Mouse (Mus musculus) mouse trophoblast stem cell (cell line): ENCODE data around the gene Tmprss11f.
"Not testable (repeated sequence)": the region's sequence is repeated elsewhere in the genome, so short reads cannot be mapped to it uniquely, and the experiment has no call there.

Source experiments
- in situ Hi-C, 2 experiments: fragments of 300-500 bp; cut with MseI, MboI; formaldehyde crosslinking; loops; 2 replicates in 1 of 2; 3 replicates in 1 of 2; pipeline ENCODE4 v1.15.1; 2025

The Tmprss11f gene

DNA sequence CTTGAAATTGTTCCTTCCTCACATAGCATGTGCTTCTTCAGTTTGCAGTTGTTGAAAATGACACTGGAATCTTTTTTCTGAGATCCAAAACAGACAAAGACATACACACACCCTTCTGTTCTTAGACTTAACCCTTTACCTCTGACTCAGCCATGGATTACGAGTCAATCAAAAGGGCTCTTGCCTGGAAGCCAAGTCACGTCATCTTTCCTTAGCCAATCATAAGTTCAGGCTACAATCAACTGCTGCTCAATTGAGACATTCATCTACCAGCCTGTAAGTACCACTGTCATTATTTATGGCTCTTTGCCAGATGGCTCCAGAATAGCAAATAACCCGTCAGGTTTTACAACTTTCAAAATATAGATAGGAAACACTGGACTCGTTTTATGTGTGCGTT, at the start of gene Tmprss11f:
Gene Tmprss11f (minus strand): TSS at position 101 of the 400 bp plus-strand sequence.
- in situ Hi-C loops = no loop called here

DNA sequence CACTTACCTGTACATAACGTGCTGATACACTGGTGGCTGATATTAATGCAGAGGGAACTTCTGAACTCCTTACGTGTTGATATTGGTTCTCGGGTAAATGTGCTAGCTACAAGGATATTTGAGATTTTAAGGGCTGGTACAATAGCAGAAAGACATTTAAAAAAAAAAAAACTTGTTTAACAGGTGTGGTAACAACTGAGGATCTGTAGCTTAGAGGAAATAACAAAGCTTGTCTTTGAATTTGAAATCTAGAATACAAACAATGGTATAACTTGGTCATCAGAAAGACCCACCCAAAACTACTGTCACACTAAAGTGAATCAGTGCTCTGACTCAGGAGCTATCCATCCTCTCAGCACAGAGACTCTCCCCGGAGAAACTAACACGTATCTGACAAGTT, 44.0 kb upstream of the Tmprss11f start, which contains the start of gene Tmprss11b:
Gene Tmprss11b (minus strand): TSS at position 101 of the 400 bp plus-strand sequence.
- in situ Hi-C loops = no loop called here

DNA sequence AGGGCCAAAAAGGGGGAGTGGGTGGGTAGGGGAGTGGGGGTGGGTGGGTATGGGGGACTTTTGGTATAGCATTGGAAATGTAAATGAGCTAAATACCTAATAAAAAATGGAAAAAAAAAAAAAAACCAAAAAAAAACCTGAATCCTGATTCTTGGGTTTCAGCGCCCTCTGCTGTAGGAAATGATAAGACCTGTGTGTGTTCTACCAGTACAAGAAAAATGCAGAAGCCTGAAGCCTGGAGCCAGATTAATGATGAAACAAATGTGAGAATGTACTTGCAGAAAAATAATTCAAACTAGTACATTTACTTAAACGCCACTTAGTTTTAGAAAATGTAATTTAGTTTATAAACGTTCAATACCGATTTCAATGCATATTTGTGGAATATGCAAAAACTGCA, 17.0 kb upstream of the Tmprss11f start:
- in situ Hi-C loops = loop anchor here in 1 of 2 experiments (10.0 kb wide), 1 partner anchor 214 kb away; no protein-coding TSS in a partner anchor

DNA sequence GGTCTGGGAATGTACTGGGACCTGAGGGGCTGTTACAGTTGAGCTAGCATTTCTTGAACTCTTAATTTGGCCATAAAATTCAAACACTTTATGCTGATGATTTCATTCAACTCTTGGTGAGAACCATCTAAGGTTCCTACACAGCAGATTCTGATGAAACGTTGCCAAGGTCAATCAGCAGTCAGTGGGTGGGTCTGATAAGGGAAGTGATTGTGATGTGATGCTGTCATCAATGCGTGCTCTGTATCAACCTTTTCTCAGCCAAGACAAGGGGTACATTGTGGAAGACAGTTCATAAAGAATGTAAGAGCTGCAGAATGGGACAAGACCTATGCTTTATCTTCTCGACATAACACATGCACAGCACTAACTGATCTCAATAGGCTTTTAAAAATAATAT, 8.6 kb upstream of the Tmprss11f start:
- in situ Hi-C loops = loop anchor here in 1 of 2 experiments (10.0 kb wide), 1 partner anchor 206 kb away; no protein-coding TSS in a partner anchor

DNA sequence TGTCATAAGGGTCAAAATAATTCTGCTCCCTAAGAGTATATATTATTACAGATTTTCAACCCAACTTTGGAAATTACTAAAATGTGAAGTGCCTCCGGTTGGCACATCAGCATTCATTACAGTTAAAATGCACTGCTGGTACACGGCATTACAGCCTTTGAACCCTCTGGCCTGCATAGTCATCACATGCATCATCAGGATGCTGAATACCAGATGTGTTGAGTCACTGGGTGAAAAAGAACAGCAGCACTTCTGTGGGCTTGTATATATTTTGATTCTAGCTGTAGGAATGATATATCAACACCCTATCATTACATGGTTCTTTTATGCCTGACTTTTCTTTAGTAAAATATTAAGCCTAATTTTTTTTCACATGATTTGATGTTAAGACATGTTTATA, 1.5 kb downstream of the Tmprss11f start:
- in situ Hi-C loops = no loop called here

DNA sequence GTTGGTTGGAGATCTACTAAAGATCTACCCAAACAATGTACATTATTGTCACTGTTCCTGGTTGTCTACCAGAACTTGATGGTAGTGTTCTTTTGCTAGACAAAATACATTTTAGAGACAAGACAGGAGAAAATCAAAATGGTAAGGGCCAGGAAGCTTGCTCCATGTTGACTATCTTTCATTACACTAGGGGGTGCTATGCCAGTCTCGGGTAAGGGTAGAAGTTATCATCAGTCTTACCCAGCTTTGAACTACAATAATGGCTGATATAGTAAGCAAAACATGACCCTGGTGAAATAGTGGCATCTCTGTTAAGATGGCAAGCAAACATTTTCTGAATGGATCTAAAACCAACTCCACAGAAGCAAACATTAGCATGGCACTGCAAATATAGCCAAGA, 10.4 kb downstream of the Tmprss11f start:
- in situ Hi-C loops = no loop called here

DNA sequence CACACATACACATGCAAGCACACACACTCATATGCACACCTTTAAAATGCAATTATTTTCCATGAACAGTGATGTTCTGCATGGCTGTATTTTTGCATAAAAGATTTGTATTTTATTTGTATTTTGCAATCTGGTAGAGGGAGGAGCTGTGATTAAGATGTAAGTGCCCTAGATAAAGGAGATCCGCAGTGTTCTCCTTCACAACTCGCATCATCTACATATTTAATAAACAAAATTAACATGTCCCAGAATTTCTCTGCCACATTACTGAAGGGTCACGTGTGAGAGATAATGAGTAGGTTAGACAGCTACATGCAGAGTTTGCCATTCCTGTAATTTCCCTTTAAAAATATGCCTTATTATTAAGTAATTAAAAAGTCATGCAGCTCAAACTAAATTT, 46.3 kb downstream of the Tmprss11f start:
- in situ Hi-C loops = no loop called here

DNA sequence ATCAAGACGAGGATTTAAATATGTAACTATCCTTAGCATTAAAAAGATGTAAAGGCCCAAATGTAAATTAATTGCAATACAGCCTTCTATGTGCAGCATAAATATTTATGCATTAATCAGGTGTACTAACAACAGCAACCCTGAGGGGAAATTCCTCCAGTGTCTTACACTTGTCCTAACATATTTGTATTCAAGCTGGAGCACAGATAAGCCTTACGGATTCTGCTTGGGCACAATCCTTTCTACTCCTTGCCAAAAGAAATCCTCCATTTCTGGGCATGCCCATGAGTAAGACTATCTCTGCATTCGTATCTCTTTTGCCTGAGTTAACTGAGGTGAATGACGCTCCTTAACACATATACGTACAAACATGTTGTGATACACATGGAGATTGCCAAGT, 49.6 kb downstream of the Tmprss11f start:
- in situ Hi-C loops = no loop called here

DNA sequence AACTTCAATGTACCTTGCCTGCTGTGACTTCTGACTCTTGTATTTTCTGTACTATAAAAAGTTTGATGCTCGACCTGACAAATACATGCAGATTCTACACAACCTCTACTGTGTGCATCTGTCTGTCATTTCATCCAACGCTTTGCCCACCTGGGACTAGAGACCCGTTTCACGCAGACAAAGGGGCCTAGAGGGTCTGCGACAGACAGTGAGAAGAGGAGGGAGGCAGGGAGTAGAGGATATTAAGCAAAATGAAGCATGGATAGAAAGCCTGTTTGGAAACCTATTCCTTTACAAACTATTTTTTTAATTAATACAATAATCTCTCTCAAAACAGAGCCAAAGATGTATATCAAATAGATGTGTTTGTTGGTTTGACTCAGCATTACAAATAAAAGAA, 50.2 kb downstream of the Tmprss11f start:
- in situ Hi-C loops = no loop called here

DNA sequence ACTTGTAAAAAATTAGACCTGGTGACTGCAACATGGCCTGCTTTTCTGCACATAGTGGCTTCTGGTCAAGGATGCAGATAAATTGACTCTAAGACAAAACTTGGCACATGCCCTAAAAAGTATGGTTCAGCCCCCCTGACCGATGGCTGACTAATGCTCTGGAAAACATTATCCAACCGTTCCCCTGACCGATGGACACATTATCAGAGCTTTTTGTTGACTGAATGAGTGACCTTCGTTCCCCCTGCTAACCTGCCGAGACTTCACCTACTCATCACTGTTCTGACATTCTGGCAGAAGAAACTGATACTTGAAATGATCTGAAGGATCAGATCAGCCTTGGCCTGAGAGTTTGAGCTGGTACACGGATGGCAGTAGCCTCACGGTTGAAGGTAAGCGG, 53.5 kb downstream of the Tmprss11f start:
- in situ Hi-C loops = not testable (repeated sequence)

DNA sequence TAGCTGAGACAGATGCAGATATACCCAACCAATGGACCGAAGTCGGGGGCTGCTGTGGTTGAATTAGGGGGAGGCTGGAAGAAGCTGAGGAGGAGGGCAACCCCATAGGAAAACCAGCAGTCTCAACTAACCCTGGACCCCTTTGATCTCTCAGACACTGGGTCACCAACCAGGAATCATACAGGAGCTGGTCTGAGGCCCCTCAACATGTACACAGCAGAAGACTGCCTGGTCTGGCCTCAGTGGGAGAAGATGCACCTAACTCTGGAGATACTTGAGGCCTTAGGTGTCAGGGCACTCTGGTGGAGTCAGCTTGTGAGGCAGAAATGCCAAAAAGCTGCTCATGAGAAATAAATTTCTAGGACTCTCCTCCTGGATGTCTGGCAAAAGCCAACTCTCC, 85.5 kb downstream of the Tmprss11f start:
- in situ Hi-C loops = no loop called here

DNA sequence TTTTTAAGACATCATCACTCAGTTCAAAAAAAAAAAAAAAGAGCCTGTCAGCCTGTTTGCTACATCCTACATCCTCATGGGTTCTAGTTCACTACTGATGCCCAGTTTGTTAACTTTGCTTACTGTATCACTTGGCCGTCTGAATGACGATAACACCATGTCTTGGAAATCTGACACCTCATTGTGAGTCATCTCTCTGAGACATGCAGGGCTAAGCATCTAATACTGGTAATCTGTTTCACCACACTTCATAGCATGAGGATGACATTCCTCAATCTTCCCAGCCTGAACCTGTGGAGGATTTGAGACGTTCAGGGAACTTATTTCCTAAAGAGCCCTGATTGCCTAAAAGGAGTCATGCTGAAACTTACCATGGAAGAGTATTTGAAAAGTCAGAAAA, 91.6 kb downstream of the Tmprss11f start:
- in situ Hi-C loops = no loop called here

DNA sequence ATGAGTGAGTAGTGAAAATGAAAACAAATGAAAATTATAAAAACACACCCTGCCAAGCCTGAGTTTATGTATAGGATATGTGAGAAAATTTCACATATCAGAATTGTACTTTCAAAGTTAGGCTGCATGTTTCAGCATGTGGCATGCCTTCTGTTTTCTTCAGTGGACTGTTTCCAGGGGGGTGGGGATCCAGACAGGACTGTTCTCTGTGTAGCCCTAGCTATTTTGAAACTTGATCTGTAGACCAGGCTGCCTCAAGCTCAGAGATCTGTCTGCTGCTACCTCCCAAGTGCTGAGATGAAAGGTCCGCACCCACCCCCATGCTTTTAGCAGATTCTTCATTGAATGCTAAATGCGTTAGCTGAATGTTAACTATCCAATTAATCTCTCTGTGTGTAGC, 103.5 kb downstream of the Tmprss11f start:
- in situ Hi-C loops = no loop called here

DNA sequence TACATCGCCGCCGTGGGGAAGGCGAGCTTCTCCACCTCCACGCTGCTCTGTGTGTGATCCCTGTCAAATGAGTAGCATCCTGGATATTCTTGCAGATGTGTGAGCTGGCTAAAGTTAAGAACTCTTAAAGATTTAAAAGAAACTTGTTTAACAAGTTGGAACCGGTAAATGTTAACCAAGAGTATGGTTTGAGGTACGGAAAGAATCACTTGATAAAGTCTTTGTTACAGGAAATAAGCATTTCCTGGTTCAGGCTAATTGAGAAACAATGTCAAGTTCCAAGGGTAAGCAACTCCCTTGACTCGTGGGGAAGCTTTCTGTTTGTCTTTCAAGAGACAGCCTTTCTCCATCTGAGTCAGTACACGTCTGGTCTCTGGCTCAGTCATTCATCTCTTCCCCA, 113.7 kb downstream of the Tmprss11f start, which contains the start of gene Tmprss11g:
Gene Tmprss11g (minus strand): TSS at position 101 of the 400 bp plus-strand sequence.
- in situ Hi-C loops = no loop called here

DNA sequence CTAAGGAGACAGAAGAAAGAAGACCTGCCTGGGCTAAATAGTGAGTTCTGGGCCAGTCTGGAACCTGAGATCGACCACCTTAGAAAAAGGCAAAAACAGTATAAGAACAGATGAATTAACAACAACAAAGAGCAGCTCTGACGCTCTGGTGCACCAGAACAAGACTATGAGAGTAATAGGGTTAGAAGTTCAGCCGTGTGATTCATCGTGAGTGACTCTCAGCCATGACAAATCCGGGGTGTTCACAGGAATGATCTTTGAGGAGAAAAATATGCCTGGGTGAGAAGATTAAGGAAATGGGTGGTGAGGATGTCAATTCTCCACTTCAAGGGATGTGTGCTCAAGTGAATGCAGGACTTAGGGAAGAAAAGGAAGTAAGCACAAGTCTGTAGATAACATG, 120.7 kb downstream of the Tmprss11f start:
- in situ Hi-C loops = no loop called here

DNA sequence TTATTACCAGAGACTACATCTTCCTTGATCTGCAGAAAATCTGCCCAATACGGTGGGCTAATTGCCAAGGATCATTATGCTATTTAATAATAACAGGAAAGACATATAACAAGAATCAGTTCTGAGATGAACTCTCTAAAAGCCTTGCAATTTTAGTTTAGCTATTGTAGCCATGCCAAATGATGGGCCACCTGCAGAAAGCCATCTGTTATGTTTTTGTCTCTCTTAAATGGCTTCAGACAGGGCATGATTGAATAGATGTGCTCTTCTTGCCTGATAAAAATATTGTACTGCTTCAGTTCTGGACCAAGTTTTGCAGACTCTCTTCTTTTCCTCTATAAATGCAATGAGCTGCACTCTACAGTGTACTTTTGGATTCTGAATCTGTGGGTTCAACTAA, 138.8 kb downstream of the Tmprss11f start:
- in situ Hi-C loops = no loop called here

DNA sequence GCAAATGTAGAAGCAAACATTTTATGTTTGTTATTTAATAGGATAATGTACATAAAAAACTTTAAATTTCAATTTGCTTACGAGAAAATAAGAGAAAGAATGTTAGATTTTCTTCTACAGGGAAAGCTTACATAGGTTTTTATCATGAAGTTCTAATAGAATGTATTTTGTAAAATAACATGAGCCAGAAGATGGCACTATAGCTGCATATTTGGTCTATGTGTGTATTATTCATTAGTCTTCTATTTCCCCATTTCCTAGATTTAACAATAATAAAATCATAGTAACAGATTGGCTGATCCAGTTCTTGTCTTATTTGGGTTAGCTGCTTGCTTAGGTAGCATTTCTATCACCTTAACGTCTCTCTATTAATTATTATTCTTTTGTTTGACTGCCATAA, 149.7 kb downstream of the Tmprss11f start:
- in situ Hi-C loops = no loop called here

DNA sequence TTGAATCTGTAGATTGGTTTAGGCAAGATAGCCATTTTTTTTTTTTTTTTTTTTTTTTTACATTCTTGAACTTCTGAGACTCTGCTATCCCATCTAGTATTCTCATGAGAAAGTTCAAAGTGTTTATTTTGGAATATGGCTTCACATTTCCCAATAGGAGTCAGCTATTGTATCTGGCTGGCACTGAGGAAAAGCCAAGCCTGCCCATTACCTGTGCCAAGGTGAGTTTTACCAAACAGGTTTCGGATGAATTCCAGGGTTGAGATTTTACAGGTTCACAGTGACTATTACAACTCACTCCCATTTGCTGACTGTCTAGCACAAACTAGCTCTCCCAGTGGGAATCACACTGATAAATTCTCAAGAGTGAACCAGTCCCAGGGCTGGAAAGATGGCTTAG, 150.2 kb downstream of the Tmprss11f start:
- in situ Hi-C loops = no loop called here

DNA sequence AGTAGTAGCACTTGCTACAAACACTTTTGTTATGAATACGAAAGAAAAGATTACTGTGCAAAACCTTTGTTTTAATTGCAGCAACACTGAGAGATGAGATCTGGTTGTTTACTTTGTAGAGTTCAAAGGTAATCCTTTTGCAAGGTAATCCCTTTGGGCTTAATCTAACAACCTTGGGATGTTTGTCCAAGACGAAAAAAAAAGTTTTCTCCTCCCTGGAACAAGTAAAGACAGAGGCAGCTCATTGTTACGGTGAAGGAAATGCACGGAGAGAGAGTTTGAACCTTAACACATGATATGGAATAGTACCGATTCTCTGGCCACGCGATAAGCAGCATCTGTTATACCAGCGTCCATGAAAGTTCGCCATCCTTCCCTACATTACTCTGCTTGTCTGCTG, 158.4 kb downstream of the Tmprss11f start:
- in situ Hi-C loops = no loop called here
